Mouse (Mus musculus) stomach, postnatal 0 days (tissue): Measurements from ENCODE around the gene Capn11. TPM values are rescaled to one million over a fixed set of nuclear protein-coding genes. Genes with fewer than 3 reads are reported as not detected.

Experiments
- ATAC-seq: fragments of 200-750 bp; cut with Nextera tagmentation; 2 replicates; pipeline ENCODE4 v1.8.0; 2017; ENCODE audit not compliant: low FRiP score, low TSS enrichment
- DNase-seq: peaks from one replicate; pipeline ENCODE4 v3.0.0-alpha.2; 2016; ENCODE audit warnings: low spot score
- H3K27ac ChIP-seq: fragments of 300-500 bp; sonication (generic); replicated peaks from 2 replicates; pipeline ENCODE4 v1.5.1; 2014; ENCODE audit warnings: mild to moderate bottlenecking, control low read depth
- H3K27me3 ChIP-seq: fragments of 300-500 bp; sonication (generic); 2 replicates; pipeline ENCODE4 v1.6.1; 2014; ENCODE audit warnings: low read length; ENCODE audit not compliant: control insufficient read depth, insufficient read depth
- H3K36me3 ChIP-seq: fragments of 300-500 bp; sonication (generic); 2 replicates; pipeline ENCODE4 v1.6.1; 2014; ENCODE audit warnings: low read length, mixed read lengths; ENCODE audit not compliant: control insufficient read depth, insufficient read depth
- H3K4me1 ChIP-seq: fragments of 300-500 bp; sonication (generic); replicated peaks from 2 replicates; pipeline ENCODE4 v1.6.1; 2014; ENCODE audit warnings: antibody characterized with exemption; ENCODE audit not compliant: control insufficient read depth, insufficient read depth
- H3K4me2 ChIP-seq: fragments of 300-500 bp; sonication (generic); replicated peaks from 2 replicates; pipeline ENCODE4 v1.6.1; 2014; ENCODE audit warnings: low read depth, mild to moderate bottlenecking, control low read depth, moderate library complexity
- H3K4me3 ChIP-seq: fragments of 300-500 bp; sonication (generic); 2 replicates; pipeline ENCODE4 v1.5.1; 2014; ENCODE audit warnings: low read depth, low read length, control low read depth
- H3K9ac ChIP-seq: fragments of 300-500 bp; sonication (generic); 2 replicates; pipeline ENCODE4 v1.6.1; 2014; ENCODE audit warnings: mild to moderate bottlenecking, low read length, control low read depth, mixed read lengths
- H3K9me3 ChIP-seq: fragments of 300-500 bp; sonication (generic); 2 replicates; pipeline ENCODE4 v1.6.1; 2016; ENCODE audit warnings: low read length; ENCODE audit not compliant: control insufficient read depth
- CTCF ChIP-seq: IDR thresholded peaks from 2 replicates; pipeline ENCODE4 v1.5.1; 2016; ENCODE audit warnings: antibody characterized with exemption, low read depth, mild to moderate bottlenecking, moderate library complexity
- EP300 ChIP-seq: optimal IDR thresholded peaks from 2 replicates; pipeline ENCODE3; 2016; ENCODE audit warnings: antibody characterized with exemption
- WGBS: fragments of 180-500 bp; shearing (Covaris S2); extraction: QIAGEN DNeasy Blood & Tissue Kit; methylation state at CpG from one replicate; pipeline ENCODE4 v1.1.7; 2014; 5-methylcytosine and 5-hydroxymethylcytosine counted together
- polyA plus RNA-seq: library from polyadenylated mRNA; unstranded; fragments of >200 nt; fragmentation: Nextera tagmentation; extraction: Ambion mirVana; gene quantifications from 2 replicates; pipeline ENCODE4 v1.2.1, GENCODE M21; 2015

Capn11 gene
- polyA plus RNA-seq, 1 experiment from 2014 or later: 0.06 TPM

DNA sequence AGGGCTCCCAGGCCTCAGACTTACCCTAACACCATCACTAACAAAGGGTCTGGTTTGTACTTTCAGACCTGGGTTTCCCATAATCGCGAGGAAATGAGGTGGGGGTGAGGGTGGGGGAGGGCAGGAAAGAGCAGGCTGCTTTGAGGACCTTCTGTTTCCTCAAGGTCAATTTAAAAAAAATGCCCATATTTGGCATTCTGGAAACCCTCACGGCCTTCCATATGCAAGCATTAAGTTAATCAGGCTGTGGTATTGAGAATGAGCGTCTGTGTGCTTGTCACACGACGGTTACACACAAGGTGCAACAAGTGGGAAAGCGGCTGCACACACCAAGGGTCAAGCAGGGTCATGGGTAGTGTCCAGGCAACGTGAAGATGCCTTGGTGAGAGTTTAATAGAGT lies 47.1 kb downstream of the Capn11 start:
- no peak for TF ChIP-seq CTCF
- no peak for TF ChIP-seq EP300
- Histone ChIP-seq H3K9me3 (no peaks in the 10 kb centered on the region), H3K4me3 (no peak overlapping the region), H3K9ac (no peak overlapping the region), H3K36me3 (no peaks in the 10 kb centered on the region), H3K27ac (no peak overlapping the region), H3K4me2 (no peak overlapping the region), H3K27me3 (no peaks in the 10 kb centered on the region), H3K4me1 (no peaks in the 10 kb centered on the region)
- WGBS: 73% methylated on average over 8 of the region's 8 CpGs
- ATAC-seq: no peak
- no peak for DNase-seq

DNA sequence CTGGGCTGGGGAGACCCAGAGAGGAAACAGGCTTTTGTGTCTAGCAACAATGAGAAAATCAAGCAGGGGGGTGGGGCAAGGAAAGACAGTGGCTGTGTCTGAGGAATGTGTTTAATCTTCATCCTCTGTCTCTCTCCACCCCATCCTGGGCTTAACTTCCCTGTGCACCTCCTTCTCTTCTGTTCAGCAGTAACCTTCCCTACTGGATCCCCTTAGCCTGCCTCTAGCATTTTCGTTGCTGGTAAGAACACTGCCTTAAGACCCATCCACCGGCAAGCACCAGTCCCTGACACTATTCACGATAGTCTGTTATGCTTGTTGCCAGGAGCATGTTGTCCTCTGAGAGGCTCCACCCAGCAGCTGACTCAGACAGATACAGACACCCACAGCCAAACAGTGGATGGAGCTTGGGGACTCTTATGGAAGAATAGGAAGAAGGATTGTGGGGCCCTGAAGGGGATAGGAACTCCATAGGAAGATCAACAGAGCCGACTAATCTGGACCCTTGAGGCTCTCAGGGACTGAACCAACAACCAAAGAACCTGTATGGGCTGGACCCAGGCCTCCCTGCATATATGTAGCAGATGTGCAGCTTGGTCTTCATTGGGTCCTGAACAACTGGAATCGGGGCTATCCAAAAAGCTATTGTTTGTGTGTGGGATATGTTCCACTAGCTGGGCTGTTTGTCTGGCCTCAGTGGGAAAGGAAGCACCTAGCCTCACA lies 48.8 kb downstream of the Capn11 start:
- H3K27ac ChIP-seq: peak overlapping the region; percentile 79
- H3K27me3 ChIP-seq: no peaks in the 10 kb centered on the region
- no peaks in the 10 kb centered on the region for H3K9me3 ChIP-seq
- no peak overlapping the region for H3K9ac ChIP-seq
- ATAC-seq (peak; percentile 80), DNase-seq (no peak)
- H3K36me3 ChIP-seq: no peaks in the 10 kb centered on the region
- WGBS: 25% methylated on average over 5 of the region's 5 CpGs
- H3K4me2 ChIP-seq: 0 out of 2 replicates have a peak overlapping the region, but pooled peaks have one; percentile 17
- no peaks in the 10 kb centered on the region for H3K4me1 ChIP-seq
- H3K4me3 ChIP-seq: no peak overlapping the region
- no peak for TF ChIP-seq CTCF
- TF ChIP-seq EP300: no peak

DNA sequence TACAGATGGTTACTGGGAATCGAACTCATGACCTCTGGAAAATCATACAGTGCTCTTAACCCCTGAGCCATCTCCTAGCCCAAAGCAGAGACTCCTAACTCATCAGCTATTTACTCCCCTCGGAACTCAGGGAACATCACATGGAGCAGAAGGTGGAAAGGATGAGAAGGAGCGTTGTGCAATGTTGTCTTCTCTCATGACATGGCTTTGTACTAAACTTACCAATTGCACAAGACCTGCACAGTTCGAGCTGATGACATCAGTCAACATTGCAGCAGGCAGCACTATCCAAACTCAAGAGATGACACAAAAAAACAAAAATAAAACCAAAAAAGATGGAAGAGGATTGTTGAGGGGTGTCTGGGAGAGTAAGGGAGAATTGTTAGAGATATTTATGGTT lies 50.7 kb downstream of the Capn11 start:
- TF ChIP-seq CTCF: no peak
- TF ChIP-seq EP300: no peak
- 86% methylated on average over 4 of the region's 4 CpGs for WGBS
- Histone ChIP-seq H3K4me3 (no peak overlapping the region), H3K9ac (no peak overlapping the region), H3K36me3 (no peaks in the 10 kb centered on the region), H3K27ac (no peak overlapping the region), H3K27me3 (no peaks in the 10 kb centered on the region), H3K4me1 (no peaks in the 10 kb centered on the region), H3K9me3 (no peaks in the 10 kb centered on the region), H3K4me2 (no peak overlapping the region)
- no peak for ATAC-seq
- DNase-seq: no peak

DNA sequence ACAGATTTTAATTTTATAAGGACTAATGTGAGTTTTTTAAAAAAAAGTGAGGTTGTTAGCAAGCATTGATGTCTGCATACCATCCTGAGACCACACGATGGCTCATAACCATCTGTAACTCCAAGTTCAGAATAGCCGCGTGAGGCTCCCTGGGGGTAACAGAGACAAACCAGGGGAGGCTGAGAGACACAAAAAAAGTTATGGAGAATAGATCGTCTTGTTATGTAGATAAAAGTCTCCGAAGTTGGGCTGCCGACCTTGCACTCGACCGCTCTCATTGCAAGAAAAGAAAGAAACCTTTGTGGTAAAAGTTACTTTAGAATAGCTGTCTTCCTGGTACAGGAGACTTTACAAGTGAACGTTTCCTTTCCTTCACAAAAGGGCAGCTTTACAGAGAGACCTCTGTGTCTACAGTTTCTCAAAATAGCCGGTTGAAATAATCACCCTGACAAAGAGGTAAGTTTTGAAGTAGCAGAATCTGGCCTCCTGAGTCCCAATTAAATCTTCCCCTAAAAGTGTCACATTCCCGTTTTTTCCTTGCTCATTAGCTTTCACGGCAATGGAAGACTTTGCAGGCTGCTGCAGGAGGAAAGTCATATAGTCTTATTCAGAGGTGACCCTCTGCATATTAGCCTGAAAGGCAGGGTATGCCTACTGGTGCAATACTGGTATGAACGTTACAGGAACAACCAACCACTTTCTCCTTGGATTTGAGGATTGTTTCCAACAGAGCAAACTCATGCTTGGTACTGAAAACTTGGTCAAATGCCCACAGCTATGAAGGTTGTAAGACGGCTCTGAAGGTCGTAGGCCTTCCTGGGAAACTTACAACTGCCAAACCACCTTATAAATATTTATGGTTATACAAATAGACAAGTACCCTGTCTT lies 51.9 kb downstream of the Capn11 start:
- Histone ChIP-seq H3K4me3 (no peak overlapping the region), H3K4me1 (no peaks in the 10 kb centered on the region), H3K36me3 (no peaks in the 10 kb centered on the region), H3K9ac (no peak overlapping the region), H3K27ac (no peak overlapping the region), H3K4me2 (no peak overlapping the region), H3K27me3 (no peaks in the 10 kb centered on the region), H3K9me3 (no peaks in the 10 kb centered on the region)
- ATAC-seq: no peak
- 83% methylated on average over 15 of the region's 15 CpGs for WGBS
- TF ChIP-seq CTCF (no peak), EP300 (no peak)
- no peak for DNase-seq

DNA sequence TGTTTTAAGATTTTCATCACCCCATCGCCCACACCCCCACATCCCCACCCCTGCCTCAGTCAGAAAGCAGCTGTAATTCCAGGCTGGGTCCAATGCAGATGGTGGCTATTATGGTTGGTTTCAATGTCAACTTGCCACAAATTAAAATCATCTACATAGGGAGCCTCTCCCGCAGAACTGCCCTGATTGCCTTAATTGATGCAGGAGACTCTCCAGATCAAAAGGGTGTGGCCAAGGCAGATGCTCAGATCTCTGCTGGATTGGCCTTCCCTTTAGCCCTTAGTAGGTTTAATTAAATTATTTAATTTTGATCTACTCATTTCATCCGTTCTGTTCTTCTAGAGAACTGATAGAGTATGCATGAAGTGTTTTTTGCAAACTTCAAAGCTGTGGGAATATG lies 56.1 kb downstream of the Capn11 start:
- ATAC-seq (no peak), DNase-seq (no peak)
- TF ChIP-seq EP300 (no peak), CTCF (no peak)
- no peaks in the 10 kb centered on the region for H3K36me3 ChIP-seq
- H3K27ac ChIP-seq: no peak overlapping the region
- WGBS: 82% methylated on average over 3 of the region's 3 CpGs
- H3K4me2 ChIP-seq: no peak overlapping the region
- peaks cover 2% of the 10 kb centered on the region; the same call in 1 of the 2 replicates for H3K4me1 ChIP-seq
- no peak overlapping the region for H3K4me3 ChIP-seq
- no peaks in the 10 kb centered on the region for H3K9me3 ChIP-seq
- H3K27me3 ChIP-seq: no peaks in the 10 kb centered on the region
- no peak overlapping the region for H3K9ac ChIP-seq

DNA sequence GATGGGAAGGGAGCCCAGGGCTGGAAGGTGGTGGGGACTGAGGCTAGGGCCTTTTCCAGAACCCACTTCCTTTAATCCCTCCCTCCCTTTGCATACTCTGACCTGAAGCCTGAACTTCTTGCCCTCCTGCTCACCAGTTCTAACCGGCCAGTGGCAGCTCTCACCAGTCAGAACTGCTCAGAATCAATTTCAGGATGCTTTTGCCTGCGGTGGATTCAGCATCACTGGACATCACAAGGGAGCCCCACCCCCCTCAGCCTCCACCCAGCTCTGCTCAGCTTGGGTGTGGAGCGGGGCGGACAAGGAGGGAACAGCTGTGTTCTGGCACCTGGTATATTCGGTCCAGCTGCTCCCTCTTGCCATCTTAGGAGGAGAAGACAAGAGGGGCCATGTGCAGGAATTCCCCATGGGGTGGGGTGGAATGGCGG lies 57.2 kb downstream of the Capn11 start, which contains the start of gene Mymx:
Mymx (minus strand) TSS at position 226 of the 428 bp plus-strand sequence.
- ATAC-seq: peak; percentile 6; the same call in 1 of the 2 replicates
- no peak within 1 kb of the TSS for H3K27ac ChIP-seq
- peaks cover 3% of the 10 kb centered on the region for H3K4me1 ChIP-seq
- no peak within 1 kb of the TSS for H3K4me2 ChIP-seq
- no peaks in the 10 kb centered on the region for H3K27me3 ChIP-seq
- H3K9ac ChIP-seq: 0 out of 2 replicates have a peak within 1 kb of the TSS, but pooled peaks have one; percentile 13
- no peak within 1 kb of the TSS for H3K4me3 ChIP-seq
- TF ChIP-seq CTCF: no peak
- DNase-seq: peak; percentile 49
- WGBS: 48% methylated on average over 6 of the region's 6 CpGs
- no peaks in the 10 kb centered on the region for H3K36me3 ChIP-seq
- H3K9me3 ChIP-seq: no peaks in the 10 kb centered on the region
